Mouse (Mus musculus): ENCODE measurements at regions not wholly inside any gene's neighbourhood (a gene's known extent, or its start where the extent isn't known, plus 50 kb on each side); places are given as distances from the start of the nearest gene placed in this dataset.

GRCm38 (mm10) chr13:30044790-30045189 lies 58.9 kb upstream of the E2f3 start:
- no peak for DNase-seq (ENCODE audit: low spot score)

GRCm38 (mm10) chr13:30042689-30043320 lies 56.9 kb upstream of the E2f3 start:
- no peak for DNase-seq (ENCODE audit: low spot score)

GRCm38 (mm10) chr13:30041501-30042295 lies 55.8 kb upstream of the E2f3 start:
- DNase-seq (ENCODE audit: low spot score): no peak

GRCm38 (mm10) chr13:30040288-30040687 lies 54.4 kb upstream of the E2f3 start:
- no peak for DNase-seq (ENCODE audit: low spot score)

- no peak for DNase-seq (ENCODE audit: low spot score)
Observed at GRCm38 (mm10) chr13:30039791-30040190, 53.9 kb upstream of the E2f3 start.

GRCm38 (mm10) chr13:30036561-30036960 lies 50.7 kb upstream of the E2f3 start:
- DNase-seq (ENCODE audit: low spot score): no peak

- no peak for DNase-seq (ENCODE audit: low spot score)
Observed at GRCm38 (mm10) chr13:30036071-30036470, 50.2 kb upstream of the E2f3 start.

All from urinary bladder, adult 2 months (tissue).